Mouse (Mus musculus) stomach, embryonic 16.5 days (tissue): ENCODE measurements around the gene Svs4. TPM values are rescaled to one million over a fixed set of nuclear protein-coding genes. Genes with fewer than 3 reads are reported as not detected.

Experiments used
- ATAC-seq: fragments of 200-750 bp; cut with Nextera tagmentation; 2 replicates; pipeline ENCODE4 v1.8.0; 2017; ENCODE audit warnings: moderate number of reproducible peaks, moderate TSS enrichment; ENCODE audit not compliant: insufficient read depth, low FRiP score
- H3K27ac ChIP-seq: fragments of 300-500 bp; sonication (generic); 2 replicates; pipeline ENCODE4 v1.5.1; 2014; ENCODE audit warnings: low read length
- H3K27me3 ChIP-seq: fragments of 300-500 bp; sonication (generic); 2 replicates; pipeline ENCODE4 v1.6.1; 2014; ENCODE audit warnings: low read length, control low read depth, mixed read lengths; ENCODE audit not compliant: control insufficient read depth, insufficient read depth
- H3K36me3 ChIP-seq: fragments of 300-500 bp; sonication (generic); 2 replicates; pipeline ENCODE4 v1.6.1; 2014; ENCODE audit warnings: low read length; ENCODE audit not compliant: control insufficient read depth, insufficient read depth
- H3K4me1 ChIP-seq: fragments of 300-500 bp; sonication (generic); 2 replicates; pipeline ENCODE4 v1.6.1; 2014; ENCODE audit warnings: low read length, control low read depth, mixed read lengths; ENCODE audit not compliant: control insufficient read depth, insufficient read depth
- H3K4me2 ChIP-seq: fragments of 300-500 bp; sonication (generic); 2 replicates; pipeline ENCODE4 v1.6.1; 2014; ENCODE audit warnings: low read depth, low read length, mixed read lengths
- H3K4me3 ChIP-seq: fragments of 300-500 bp; sonication (generic); replicated peaks from 2 replicates; pipeline ENCODE4 v1.5.1; 2014; ENCODE audit warnings: mild to moderate bottlenecking, low read length
- H3K9ac ChIP-seq: fragments of 300-500 bp; sonication (generic); 2 replicates; pipeline ENCODE4 v1.6.1; 2014; ENCODE audit warnings: low read length
- H3K9me3 ChIP-seq: fragments of 300-500 bp; sonication (generic); replicated peaks from 2 replicates; pipeline ENCODE4 v1.6.1; 2016; ENCODE audit warnings: low read length, control low read depth; ENCODE audit not compliant: control insufficient read depth
- WGBS: fragments of 180-500 bp; shearing (Covaris S2); extraction: QIAGEN DNeasy Blood & Tissue Kit; methylation state at CpG from one replicate; pipeline ENCODE4 v1.1.7; 2014; 5-methylcytosine and 5-hydroxymethylcytosine counted together
- polyA plus RNA-seq: library from polyadenylated mRNA; unstranded; fragments of >200 nt; fragmentation: Nextera tagmentation; extraction: Ambion mirVana; gene quantifications from 2 replicates; pipeline ENCODE4 v1.2.1, GENCODE M21; 2015

The Svs4 gene
- polyA plus RNA-seq, 1 experiment from 2014 or later: not detected

GRCm38 (mm10) chr2:164228361-164229070 lies 49.7 kb downstream of the Svs4 start:
- no peaks in the 10 kb centered on the region for H3K36me3 ChIP-seq
- no peak overlapping the region for H3K9ac ChIP-seq
- H3K27me3 ChIP-seq: no peaks in the 10 kb centered on the region
- no peak overlapping the region for H3K27ac ChIP-seq
- no peak overlapping the region for H3K4me2 ChIP-seq
- no peaks in the 10 kb centered on the region for H3K9me3 ChIP-seq
- no peak for ATAC-seq
- no peaks in the 10 kb centered on the region for H3K4me1 ChIP-seq
- no peak overlapping the region for H3K4me3 ChIP-seq
- WGBS: 77% methylated on average over 8 of the region's 8 CpGs

Other genes with a start within 250 kb of the Svs4 start
- gene Stk4, start 208.1 kb downstream of the Svs4 start, polyA plus RNA-seq: 19.3 and 20.9 TPM in 2 replicates
- 46.3 and 50.8 TPM in 2 replicates for gene Tomm34, start 207.3 kb downstream of the Svs4 start, polyA plus RNA-seq
- gene Kcns1, start 107.3 kb downstream of the Svs4 start, polyA plus RNA-seq: 0.14 and 0.29 TPM in 2 replicates
- gene Wfdc5, start 95.7 kb downstream of the Svs4 start, polyA plus RNA-seq: 11.0 and 27.7 TPM in 2 replicates
- 0.31 TPM in 1 of 2 replicates, not detected in the other for gene Wfdc12, start 87.9 kb downstream of the Svs4 start, polyA plus RNA-seq
- not detected in 2 replicates for gene Wfdc15a, start 78.3 kb downstream of the Svs4 start, polyA plus RNA-seq
- 56.1 and 65.1 TPM in 2 replicates for gene Wfdc15b, start 56.8 kb downstream of the Svs4 start, polyA plus RNA-seq
- not detected in 2 replicates for gene Svs2, start 40.0 kb downstream of the Svs4 start, polyA plus RNA-seq
- gene Svs3b, start 21.8 kb downstream of the Svs4 start, polyA plus RNA-seq: not detected in 2 replicates
- gene Svs3a, start 10.8 kb upstream of the Svs4 start, polyA plus RNA-seq: not detected in 2 replicates
- not detected in 2 replicates for gene Svs6, start 38.3 kb upstream of the Svs4 start, polyA plus RNA-seq
- gene Svs5, start 54.3 kb upstream of the Svs4 start, polyA plus RNA-seq: not detected in 2 replicates
- 35.5 and 46.1 TPM in 2 replicates for gene Slpi, start 110.6 kb upstream of the Svs4 start, polyA plus RNA-seq
- 41.3 and 45.2 TPM in 2 replicates for gene Rbpjl, start 124.7 kb upstream of the Svs4 start, polyA plus RNA-seq
- 6.4 and 8.9 TPM in 2 replicates for gene Matn4, start 126.7 kb upstream of the Svs4 start, polyA plus RNA-seq
- gene Sdc4, start 165.4 kb upstream of the Svs4 start, polyA plus RNA-seq: 150 and 173 TPM in 2 replicates
- gene Sys1, start 178.5 kb upstream of the Svs4 start, polyA plus RNA-seq: 48.1 and 49.4 TPM in 2 replicates
- gene Gm20458, start 182.5 kb upstream of the Svs4 start, polyA plus RNA-seq: 17.2 and 19.2 TPM in 2 replicates
- not detected in 2 replicates for gene Trp53tg5, start 195.3 kb upstream of the Svs4 start, polyA plus RNA-seq
- 12.1 and 21.3 TPM in 2 replicates for gene Dbndd2, start 207.6 kb upstream of the Svs4 start, polyA plus RNA-seq
- gene Pigt, start 219.1 kb upstream of the Svs4 start, polyA plus RNA-seq: 69.6 and 72.9 TPM in 2 replicates